Mouse (Mus musculus) MEL (cell line): ENCODE data around the gene Ptgfr.

Source experiments
- CHD2 ChIP-seq: IDR thresholded peaks from 2 replicates; pipeline ENCODE4 v1.6.1; 2011; ENCODE audit warnings: low read length, improper control_type of control experiment
- EP300 ChIP-seq, 2 experiments: IDR thresholded peaks; 2 replicates each; pipeline ENCODE4 v1.6.1; 2011; ENCODE audit warnings: improper control_type of control experiment in 2 of 2, low read length in 2 of 2, low read depth in 1 of 2, mild to moderate bottlenecking in 1 of 2
- GABPA ChIP-seq: IDR thresholded peaks from 2 replicates; pipeline ENCODE4 v1.6.1; 2012; ENCODE audit warnings: low read depth, mild to moderate bottlenecking, inconsistent platforms, low read length, improper control_type of control experiment, moderate library complexity
- MAZ ChIP-seq: IDR thresholded peaks from 2 replicates; pipeline ENCODE4 v1.6.1; 2012; ENCODE audit warnings: low read depth, mild to moderate bottlenecking, inconsistent platforms, low read length, improper control_type of control experiment
- POLR2A ChIP-seq, 2 experiments: IDR thresholded peaks; 2 replicates each; pipeline ENCODE4 v1.6.1; 2011 to 2012; ENCODE audit warnings: low read length in 2 of 2, mild to moderate bottlenecking in 2 of 2, control low read depth in 1 of 2, improper control_type of control experiment in 1 of 2, low read depth in 1 of 2, moderate library complexity in 1 of 2; ENCODE audit not compliant: control insufficient read depth in 1 of 2, insufficient read depth in 1 of 2, poor library complexity in 1 of 2
- RAD21 ChIP-seq: IDR thresholded peaks from 2 replicates; pipeline ENCODE4 v1.6.1; 2011; ENCODE audit warnings: mild to moderate bottlenecking, low read depth, low read length, improper control_type of control experiment
- TCF12 ChIP-seq: IDR thresholded peaks from 2 replicates; pipeline ENCODE4 v1.6.1; 2014; ENCODE audit warnings: low read depth, mild to moderate bottlenecking, inconsistent platforms, low read length, improper control_type of control experiment, moderate library complexity
- ZKSCAN1 ChIP-seq: IDR thresholded peaks from 2 replicates; pipeline ENCODE4 v1.6.1; 2012; ENCODE audit warnings: low read depth, mild to moderate bottlenecking, inconsistent platforms, low read length, improper control_type of control experiment, moderate library complexity

DNA sequence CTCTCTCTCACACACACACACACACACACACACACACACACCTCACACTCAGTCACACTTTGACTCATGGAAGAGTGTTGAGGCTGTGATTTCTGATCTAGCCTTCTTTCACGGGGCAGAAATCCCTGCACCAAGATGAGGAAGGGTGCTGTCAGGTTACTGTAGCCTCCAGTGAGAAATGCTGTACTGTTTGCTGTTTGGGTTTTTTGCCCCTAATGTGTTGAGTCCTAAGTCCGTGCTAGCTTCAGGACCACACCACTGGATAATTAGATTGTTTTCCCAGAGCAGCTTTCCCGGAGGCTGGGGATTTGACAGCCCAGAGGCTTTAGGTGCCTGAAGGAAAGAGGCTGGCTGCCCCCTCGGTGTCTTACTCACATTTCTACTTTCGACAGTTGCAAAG is 979 bp downstream of the Ptgfr start:
- TF ChIP-seq ZKSCAN1: no peak
- no peak for TF ChIP-seq EP300 (IDR thresholded peaks at IDR 0.05; ENCODE audit: low read depth in 1 of 2, low read length in 2 of 2)
- TF ChIP-seq POLR2A (IDR thresholded peaks at IDR 0.05; ENCODE audit: control insufficient read depth in 1 of 2, insufficient read depth in 1 of 2, low read depth in 1 of 2, low read length in 2 of 2, poor library complexity in 1 of 2): no peak
- no peak for TF ChIP-seq MAZ
- no peak for TF ChIP-seq RAD21
- TF ChIP-seq CHD2: no peak
- TF ChIP-seq GABPA: no peak
- no peak for TF ChIP-seq TCF12
